Mouse (Mus musculus) megakaryocyte progenitor cell, adult 5-6 weeks (primary cell): ENCODE results near the gene Spata31d1a. TPM values are rescaled to one million over a fixed set of nuclear protein-coding genes. Genes with fewer than 3 reads are reported as not detected.
"Not testable (repeated sequence)": the region's sequence is repeated elsewhere in the genome, so short reads cannot be mapped to it uniquely, and the experiment has no call there.

ENCODE experiments used
- ATAC-seq: replicated peaks from 2 replicates; pipeline ENCODE4 v1.8.0; 2016; ENCODE audit warnings: mild to moderate bottlenecking, moderate TSS enrichment, inconsistent platforms; ENCODE audit not compliant: poor library complexity
- total RNA-seq, 2 experiments: library from RNA; stranded (forward) in 1 of 2; stranded (reverse) in 1 of 2; fragments of 157-497, 149-512 nt in 1 of 2; fragments of 200-1000 nt in 1 of 2; gene quantifications; 2 replicates each; pipeline versions ENCODE4 v1.2.3 to v1.2.4; 2015 to 2017

Spata31d1a gene
- total RNA-seq (2015) (not detected in 2 replicates), total RNA-seq (2017) (not detected in 2 replicates)

DNA sequence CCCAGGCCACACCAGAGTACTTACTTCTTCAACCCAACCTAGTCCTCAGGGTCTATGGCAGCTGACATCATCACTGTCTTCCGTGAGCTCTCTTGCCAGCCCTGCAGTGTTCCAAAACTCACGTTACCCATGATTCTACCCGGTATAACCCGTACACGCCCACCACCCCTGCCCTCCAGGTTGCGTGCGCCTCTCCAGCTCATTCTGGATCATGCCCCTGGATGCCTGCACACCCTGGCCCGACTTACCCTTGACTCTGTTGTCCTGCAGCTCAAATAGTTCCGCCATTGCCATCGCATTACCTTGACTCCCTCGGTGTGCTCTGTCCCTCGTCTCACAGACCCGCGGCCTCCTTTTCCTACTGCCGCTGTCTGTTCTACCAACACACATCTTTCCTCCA is at the start of gene Spata31d1a:
Spata31d1a (minus strand) TSS at position 101 of the 400 bp plus-strand sequence.
- ATAC-seq: no peak

DNA sequence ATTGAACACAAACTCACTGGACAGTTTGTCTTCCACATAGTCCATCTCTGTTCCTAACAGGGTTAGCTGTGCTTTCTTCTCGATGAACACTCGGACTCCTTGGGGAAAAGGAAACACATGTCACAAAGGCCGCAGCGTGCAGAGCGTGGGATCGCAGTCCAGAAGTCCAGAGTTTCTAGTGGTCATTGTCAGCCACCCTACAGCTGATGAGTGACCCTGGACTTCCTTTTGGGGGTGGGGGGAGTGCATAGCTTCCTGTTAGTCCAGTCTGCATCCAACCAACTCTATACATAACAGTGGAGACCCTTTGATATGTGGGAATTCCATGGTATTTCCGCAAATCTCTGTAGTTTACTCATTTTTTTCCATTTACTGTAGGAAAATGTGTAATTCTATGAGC is 46.8 kb upstream of the Spata31d1a start:
- no peak for ATAC-seq

DNA sequence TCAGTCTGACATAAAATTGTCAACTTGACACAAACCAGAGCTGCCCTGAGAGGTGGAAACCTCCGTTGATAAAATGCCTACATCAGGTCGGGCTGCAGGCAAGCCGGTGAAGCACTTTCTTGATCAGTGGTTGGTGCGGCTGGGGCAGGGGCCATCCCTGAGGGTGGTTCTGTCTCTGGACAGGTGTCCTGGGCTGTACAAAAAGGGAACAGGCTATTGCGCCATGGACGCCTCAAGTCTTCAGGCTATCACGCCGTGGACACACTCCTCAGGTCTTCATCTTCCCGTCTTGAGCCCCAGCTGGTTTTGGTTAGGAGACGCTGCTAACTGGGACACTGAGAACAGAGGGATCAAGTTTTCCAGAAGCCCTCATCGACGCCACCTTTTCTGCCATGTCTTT is 40.2 kb upstream of the Spata31d1a start:
- no peak; the same call in 1 of the 2 replicates for ATAC-seq

DNA sequence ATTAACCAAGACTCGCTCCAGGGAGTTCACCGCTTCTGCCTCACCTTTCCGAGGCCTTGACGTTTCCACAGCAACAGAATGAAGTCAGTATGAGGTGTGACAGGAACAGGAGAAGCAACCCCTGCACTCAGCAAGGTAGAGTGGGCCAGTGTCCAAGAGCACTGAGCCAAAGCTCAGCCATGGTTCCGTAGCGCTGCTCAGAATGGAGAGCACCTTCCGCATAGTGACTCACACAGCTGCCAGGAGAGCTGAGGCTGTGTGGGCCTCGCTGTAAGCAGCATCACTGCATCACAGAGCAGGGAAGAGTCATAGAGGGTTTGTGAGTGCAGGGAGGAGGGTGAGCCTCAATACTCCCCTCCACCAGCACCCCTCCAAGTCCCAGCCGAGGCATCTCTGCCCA is 36.6 kb upstream of the Spata31d1a start, which contains the start of gene 1700014D04Rik:
1700014D04Rik (minus strand) TSS at position 42 of the 400 bp plus-strand sequence.
- ATAC-seq: no peak

DNA sequence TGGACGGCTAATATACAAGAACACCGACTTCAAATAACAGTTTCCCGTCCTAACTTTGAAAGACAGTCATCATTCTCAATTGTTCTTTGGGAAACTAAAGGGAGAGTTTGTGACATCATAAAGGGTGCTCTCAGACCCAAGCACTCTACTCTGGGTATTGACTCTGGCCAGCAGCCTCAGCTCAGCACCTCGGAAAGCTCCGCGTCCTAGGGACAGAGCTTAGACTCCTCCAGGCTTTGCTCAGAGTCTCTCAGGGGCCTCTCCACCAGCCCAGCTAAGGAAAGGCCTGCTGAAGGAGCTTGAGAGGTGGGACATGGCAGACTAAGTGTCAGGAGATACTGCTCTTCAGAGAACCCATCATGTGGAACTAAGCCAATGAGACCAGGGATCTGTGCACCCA is 36.0 kb upstream of the Spata31d1a start:
- ATAC-seq: peak; percentile 47

DNA sequence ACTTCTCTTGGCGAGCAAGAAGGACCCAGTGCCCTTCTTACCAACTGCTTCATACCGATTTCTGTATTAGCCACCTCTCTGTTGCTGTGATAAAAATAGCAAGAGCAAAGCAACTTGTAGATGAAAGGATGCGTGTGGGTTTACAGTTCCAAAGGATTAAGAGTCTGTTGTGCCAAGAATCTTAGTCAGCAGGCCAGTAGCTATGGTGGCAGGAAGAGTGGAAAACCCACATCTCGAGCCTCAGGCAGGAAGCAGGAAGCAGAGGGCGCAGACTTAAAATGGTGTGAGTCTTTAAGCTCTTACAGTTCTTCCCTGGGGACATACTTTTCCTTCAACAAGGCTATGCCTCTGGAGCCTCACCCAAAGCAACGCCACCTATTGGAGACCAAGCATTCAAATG is 35.3 kb upstream of the Spata31d1a start:
- no peak for ATAC-seq

DNA sequence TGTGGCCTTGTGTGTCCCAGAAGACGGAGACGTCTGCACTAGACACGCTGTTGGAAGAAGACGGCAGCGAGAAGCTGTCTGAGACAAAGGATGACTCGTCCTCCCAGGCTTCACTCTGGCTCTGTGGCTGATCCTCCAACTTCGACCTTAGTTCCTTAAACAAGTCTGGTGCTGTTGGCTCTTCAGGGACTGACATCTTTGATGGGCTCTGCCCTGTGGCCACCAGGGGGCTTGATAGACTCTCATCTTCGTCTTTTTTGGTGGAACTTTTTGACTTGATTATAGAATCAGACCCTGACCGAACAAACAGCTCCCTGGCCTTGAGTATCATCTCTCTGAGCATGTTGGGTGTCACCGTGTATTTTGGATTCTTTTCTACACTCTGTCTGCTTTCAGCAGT is 31.6 kb upstream of the Spata31d1a start:
- ATAC-seq: peak; percentile 67

DNA sequence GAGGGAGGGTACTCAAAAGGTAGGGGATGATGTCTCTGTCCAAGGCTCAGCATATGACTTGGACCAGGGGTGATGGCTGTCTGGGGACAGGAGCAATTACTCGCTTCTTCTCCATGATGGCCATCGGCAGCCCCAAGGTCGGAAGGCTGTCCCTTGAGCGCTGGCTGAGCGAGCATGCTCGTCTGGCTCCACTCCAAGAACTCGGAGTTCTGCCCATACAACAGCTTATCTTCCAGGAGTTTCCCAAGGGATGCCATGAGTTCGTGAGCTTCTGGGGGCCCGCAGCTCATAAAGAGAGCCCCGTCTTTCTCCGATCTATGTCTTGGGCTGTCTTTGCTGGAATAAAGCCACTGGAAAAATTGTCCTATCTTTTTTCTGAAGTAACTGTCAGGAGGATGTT is 31.0 kb upstream of the Spata31d1a start:
- no peak for ATAC-seq

DNA sequence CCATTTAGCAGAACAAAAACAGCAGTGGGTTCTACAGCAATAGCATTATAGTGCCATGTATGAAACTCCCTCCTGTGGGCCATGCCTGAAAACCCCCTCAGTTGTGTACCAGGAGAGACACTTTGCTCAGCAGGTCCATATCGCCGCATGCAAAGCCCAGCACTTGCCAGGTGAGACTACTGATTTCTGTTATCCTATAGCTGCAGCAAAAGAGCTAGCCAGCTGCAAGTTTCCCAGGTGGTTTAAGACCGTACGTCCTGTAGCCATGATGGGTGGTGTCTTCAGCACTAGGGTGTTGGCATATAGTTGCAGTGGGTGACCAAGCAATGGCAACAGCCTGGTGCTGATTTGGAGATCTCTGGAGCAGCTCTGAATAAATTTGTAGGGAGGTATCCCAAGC is 29.3 kb upstream of the Spata31d1a start:
- 0 out of 2 replicates have a peak, but pooled peaks have one; percentile 15 for ATAC-seq

DNA sequence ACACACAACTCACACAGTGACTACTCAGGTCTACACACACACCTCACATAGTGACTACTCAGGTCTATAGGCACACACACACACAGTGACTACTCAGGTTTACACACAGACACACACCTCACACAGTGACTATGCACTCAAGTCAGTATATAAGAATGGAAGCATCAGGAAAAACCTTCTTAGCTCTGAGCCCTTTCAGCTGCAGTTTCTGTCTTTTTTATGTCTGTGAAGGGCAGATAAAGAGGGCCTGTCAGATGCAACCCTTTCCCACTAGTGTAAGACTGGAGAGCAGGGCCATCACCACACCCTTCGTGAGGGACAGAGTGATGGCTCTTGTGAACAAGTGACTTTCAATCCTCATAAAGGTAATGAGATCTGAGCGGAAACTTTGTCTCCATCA is 28.3 kb upstream of the Spata31d1a start:
- peak; percentile 54 for ATAC-seq

DNA sequence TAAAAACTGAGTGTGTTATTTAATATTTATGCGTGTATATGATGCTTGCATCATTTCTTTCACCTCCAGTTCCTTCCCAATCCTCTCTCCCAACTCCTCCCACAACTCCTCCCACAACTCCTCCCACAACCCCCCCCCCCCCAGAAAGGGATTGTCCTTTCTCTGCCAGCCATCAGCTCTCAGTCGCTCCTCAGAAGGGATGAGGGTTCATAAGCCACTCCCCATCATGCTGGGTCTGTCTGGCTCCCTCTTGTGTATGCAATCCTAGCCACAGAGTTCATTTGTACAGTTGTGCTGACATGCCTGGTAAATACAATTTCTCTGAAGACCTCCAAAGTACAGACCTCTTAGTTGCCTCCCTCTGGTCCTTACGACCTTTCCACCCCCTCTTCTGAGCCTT is 25.1 kb upstream of the Spata31d1a start:
- ATAC-seq: peak; percentile 81

DNA sequence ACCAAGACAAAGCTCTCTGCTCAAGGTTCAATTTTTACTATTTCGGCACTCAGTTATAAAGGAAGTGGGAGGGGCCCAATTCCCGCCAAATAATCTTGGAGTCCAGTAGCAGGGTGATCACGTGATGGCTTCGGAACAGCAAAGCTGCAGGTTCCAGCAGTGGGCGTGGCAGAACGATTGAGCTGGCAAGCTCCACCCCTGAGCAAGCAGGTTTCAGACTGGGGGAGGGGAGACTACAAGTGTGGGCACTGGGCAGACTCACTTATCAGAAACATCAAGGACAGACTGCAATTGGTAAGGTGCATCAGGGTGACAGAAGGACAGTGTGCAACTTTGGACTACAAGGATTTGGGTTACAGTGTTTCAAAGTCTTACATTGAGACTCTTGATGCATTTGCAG is 24.2 kb upstream of the Spata31d1a start:
- not testable (repeated sequence) for ATAC-seq

DNA sequence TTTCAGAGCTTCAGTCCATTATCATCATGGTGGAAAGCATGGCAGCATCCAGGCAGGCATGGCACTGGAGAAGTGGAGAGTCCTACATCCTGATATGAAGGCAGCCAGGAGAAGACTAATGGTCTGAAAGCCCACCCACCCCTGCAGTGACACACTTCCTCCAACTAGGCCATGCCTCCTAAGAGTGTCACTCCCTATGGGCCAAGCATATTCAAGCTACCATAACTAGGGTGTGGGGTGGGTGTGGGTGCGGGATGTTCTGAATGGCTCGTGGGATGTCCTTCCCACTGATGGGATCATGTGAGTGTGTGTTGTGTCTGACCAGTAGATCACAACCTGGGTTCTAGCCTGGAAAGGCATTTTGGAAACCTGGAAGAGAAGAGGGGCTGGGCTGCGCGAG is 23.8 kb upstream of the Spata31d1a start:
- no peak for ATAC-seq

DNA sequence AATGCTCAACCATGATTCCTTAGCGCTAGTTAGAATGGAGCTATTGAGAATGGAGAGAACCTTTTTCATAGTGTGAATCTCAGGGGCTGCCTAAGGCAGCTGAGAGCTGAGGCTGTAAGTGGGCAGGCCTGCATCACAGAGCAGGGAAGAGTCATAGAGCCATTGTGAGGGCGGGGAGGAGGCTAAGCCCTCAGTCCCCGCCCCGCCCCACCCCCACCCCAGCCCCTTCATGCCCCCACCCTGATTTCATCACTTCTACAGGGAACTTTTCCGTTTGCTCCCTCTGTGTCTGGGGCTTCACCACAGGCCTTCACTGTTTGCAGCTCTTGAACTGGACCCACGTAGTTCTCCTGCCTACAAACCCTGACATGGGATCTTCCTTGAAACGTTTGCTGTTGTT is 21.5 kb upstream of the Spata31d1a start, which contains the start of gene Spata31d1d:
Spata31d1d (minus strand) TSS at position 101 of the 400 bp plus-strand sequence.
- no peak for ATAC-seq

DNA sequence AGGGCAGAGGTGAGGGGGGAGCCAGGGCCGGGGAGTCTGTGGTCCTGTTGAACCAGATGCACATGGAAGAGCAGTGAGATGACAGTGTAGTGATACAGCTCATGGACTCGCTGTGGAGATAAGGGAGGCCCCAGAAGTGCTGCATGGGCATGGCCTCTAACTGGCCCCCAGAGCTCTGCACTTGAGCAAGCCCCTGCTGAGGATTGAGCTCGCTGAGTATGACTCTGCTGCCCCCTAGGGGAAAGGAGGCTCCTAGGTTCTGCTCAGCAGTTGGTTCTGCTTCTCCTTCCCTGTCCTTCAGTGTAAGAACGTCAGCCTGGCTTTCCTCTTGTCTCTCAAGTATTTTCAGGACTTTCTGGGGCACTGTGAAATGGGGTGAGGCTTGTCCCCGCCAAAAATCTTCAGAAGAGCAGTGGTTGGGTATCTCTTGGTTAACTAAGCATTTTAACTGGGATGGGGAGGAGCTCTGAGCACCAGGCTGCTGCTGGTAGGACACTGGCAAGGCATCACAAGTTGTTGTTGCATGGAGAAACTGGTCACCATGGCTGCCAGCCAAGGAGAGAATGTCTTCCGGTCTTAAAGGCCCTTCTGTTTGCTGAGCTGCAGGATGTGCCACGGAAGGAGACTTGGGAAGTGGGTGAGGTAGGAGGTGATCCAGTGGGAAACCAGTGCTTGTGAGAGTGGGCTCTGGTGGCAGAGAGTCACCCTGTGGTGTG is 18.4 kb upstream of the Spata31d1a start:
- peak; percentile 93 for ATAC-seq

DNA sequence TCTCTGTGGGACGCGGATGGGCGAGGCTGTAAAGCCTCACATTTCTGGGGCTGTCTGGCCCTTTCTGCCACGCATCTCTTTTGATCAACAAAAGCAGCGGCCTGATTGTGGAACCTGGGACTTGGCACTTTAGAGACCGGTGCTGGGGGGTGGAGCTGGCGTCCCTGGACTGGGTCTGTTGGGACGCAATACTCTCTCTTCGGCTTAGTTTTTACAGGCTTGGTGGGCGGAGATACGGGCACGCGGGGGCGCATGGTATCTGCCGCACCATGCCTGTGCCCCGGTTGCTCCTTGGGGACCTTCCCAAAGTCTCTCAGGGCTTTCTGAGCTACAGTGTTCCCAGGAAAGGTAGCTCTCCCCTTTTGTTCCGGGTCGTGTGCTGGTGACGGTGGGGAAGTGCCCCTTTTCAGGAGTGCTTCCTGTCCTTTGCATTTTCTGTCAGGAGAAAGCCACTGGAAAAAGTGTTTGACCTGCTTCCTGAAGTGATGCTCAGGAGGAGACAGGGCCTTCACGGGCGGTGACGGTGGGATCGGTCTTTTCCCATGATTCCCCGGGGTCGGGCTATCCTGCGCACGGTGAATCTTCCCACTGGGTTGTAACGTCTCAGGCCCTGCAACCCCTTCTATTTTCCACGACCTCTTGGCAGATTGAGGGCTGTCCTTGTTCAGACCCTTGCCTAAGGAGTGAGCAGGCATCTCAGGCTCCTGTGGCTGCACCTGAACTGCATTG is 16.2 kb upstream of the Spata31d1a start:
- ATAC-seq: 0 out of 2 replicates have a peak, but pooled peaks have one; percentile 5

DNA sequence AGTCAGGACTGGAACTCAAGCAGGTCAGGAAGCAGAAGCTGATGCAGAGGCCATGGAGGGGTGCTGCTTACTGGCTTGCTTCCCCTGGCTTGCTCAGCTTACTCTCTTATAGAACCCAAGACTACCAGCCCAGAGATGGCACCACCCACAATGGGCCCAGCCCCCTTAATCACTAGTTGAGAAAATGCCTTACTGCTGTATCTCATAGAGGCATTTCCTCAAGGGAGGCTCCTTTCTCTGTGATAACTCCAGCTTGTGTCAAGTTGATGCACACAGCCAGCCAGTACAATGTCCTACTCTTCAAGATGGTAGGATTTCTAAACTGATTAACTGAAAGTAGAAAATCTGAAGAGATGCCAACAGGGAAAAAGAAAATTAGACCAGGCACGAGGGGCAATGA is 12.0 kb upstream of the Spata31d1a start:
- ATAC-seq: not testable (repeated sequence)

DNA sequence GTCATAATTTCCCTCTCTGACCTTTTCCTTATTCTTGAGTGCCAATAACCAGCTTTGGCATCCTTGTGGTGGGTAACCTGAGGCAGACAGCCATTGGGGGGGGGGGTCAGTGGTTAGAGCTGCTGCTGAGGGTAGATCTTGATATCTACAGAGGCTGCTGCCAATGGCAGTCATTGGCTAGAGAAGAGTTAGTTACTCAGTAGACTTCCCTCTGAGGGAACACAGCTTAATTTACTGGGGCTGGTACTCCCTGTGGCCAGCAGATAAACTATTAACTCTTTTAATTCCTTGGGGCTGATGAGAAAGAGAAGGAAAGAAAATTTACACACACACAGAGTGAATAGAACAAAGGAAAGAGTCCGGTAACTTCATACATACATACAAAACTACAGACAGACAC is 9.3 kb upstream of the Spata31d1a start:
- ATAC-seq: peak; percentile 70

DNA sequence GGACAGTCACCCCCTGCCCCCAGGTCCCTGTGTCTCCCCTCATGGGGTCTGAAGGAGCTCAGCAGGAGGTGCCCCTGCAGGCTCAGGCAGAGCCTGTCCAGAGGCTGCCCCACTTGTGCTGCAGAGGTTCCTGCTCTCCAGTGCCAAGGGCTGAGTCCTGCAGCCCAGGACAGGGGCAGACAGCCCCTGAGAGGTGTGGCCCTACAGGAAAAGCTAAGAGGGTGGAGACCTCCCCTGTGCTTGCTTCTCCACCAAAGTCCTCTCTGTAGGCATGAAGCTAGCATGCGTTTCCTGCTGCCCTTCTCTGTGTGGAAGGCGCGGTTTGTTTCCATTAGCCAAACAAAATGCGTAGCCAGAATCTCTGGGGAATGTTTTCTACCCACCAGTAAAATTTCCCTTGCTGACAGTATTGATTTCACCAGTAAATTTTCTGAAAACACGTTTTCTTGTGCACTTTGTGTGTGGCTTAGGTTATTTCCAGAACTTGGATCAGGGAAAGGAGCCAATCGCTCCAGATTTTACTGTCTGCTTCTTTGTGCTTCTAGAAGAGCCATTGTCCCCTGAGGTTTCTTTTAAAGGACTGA is 8.8 kb upstream of the Spata31d1a start:
- ATAC-seq: peak; percentile 59

DNA sequence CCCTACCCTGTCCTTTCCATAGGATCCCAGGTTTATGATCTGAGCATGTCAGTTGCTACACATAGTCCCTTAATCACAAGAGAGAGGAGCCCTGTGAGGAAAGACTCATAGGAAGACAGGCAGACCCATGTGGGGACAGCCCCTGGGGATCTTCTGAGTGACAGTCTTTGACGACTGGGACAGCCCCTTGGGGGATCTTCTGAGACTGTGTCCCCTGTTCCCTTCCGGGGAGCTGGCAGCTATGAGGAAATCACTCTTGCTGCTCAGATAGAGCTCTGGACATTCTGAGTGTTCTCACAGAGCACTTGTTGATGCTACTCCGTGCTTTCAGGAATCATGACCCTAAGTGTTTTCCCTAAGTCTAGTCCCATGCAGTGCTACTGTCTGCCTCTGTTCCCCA is 3.6 kb upstream of the Spata31d1a start:
- ATAC-seq: no peak

DNA sequence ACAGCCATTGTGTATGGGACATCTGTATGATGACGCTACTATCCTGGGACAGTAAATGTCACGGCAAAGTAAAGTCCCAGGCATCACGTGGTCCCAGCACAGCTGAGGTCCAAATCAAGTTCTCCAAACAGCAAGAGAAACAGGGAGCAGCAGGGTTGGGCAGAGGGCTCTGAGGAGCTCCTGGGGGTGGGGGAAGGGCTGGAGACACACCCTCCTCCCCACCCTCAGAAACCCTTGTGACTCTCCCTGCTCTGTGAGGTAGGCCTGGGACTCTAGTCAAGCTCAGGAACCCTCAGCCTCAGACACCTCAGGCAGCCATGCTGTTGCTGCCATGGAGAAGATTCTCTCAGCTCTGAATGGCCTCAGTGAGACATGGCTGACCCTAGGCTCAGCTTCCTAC is 1.9 kb upstream of the Spata31d1a start, which contains the start of gene Spata31d1b:
Spata31d1b (plus strand) TSS at position 301 of the 400 bp plus-strand sequence.
- ATAC-seq: not testable (repeated sequence)

DNA sequence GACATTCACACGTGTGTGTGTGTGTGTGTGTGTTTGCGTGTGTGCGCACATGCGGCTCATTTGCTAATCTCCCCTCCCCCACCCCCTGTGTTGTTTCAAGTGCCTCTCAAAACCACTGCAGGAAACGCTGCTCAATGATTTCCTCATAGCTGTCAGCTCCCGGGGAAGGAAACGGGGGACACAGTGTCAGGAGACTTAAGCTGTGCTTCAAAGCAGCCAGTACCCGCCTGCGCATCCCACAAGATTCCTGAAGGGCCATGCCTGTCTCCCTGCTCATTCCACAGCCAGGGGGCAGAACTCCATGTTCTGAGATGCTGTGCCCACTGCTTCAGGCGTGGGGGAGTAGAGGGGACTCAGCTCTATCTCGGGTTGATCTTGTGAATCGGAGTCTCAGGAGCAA is 5.6 kb downstream of the Spata31d1a start:
- ATAC-seq: peak; percentile 89
